Mouse (Mus musculus): Measurements from ENCODE around the gene Mageh1. TPM values are rescaled to one million over a fixed set of nuclear protein-coding genes. Genes with fewer than 3 reads are reported as not detected.
"Not testable (repeated sequence)": the region's sequence is repeated elsewhere in the genome, so short reads cannot be mapped to it uniquely, and the experiment has no call there.

The Mageh1 gene
- 51.9 and 52.6 TPM in 2 replicates for polyA plus RNA-seq (2015; fragmentation: Nextera tagmentation; extraction: Ambion mirVana)

GRCm38 (mm10) chrX:153037087-153037971, at the start of gene Mageh1:
TSS of gene Mageh1 (minus strand) at chrX:153037575.
- 23% methylated on average over 49 of the region's 49 CpGs for WGBS
- Histone ChIP-seq H3K27ac (peak within 1 kb of the TSS; percentile 92), H3K9me3 (replicated peaks) (no peaks in the 10 kb centered on the region), H3K27me3 (peaks cover 13% of the 10 kb centered on the region), H3K36me3 (no peaks in the 10 kb centered on the region), H3K4me3 (replicated peaks) (peak within 1 kb of the TSS; percentile 57), H3K9ac (peak within 1 kb of the TSS; percentile 53), H3K4me1 (no peaks in the 10 kb centered on the region), H3K4me2 (peak within 1 kb of the TSS; percentile 62)
- ATAC-seq (replicated peaks; ENCODE audit: low FRiP score), result peak; percentile 94

- H3K9me3 ChIP-seq (replicated peaks); H3K9ac ChIP-seq; H3K4me1 ChIP-seq; H3K36me3 ChIP-seq: not testable (repeated sequence)
- WGBS, result 16% methylated on average over 7 of the region's 22 CpGs
- peak overlapping the region; percentile 92 for H3K27ac ChIP-seq
- peak overlapping the region; percentile 62 for H3K4me2 ChIP-seq
- peak overlapping the region; percentile 57 for H3K4me3 ChIP-seq (replicated peaks)
- peak; percentile 82 for ATAC-seq (replicated peaks; ENCODE audit: low FRiP score)
- H3K27me3 ChIP-seq, result peaks cover 15% of the 10 kb centered on the region
Observed at GRCm38 (mm10) chrX:153037972-153038744, 783 bp upstream of the Mageh1 start.

GRCm38 (mm10) chrX:153031547-153031946, 5.8 kb downstream of the Mageh1 start:
- H3K4me1 ChIP-seq; H3K27ac ChIP-seq; H3K9ac ChIP-seq; H3K27me3 ChIP-seq; H3K9me3 ChIP-seq (replicated peaks); H3K4me3 ChIP-seq (replicated peaks); H3K4me2 ChIP-seq; H3K36me3 ChIP-seq; ATAC-seq (replicated peaks; ENCODE audit: low FRiP score): not testable (repeated sequence)

- not testable (repeated sequence) for ATAC-seq (replicated peaks; ENCODE audit: low FRiP score); H3K27me3 ChIP-seq; H3K9me3 ChIP-seq (replicated peaks); H3K27ac ChIP-seq; H3K9ac ChIP-seq; H3K4me3 ChIP-seq (replicated peaks); H3K4me2 ChIP-seq; H3K36me3 ChIP-seq; H3K4me1 ChIP-seq
- 79% methylated on average over 2 of the region's 3 CpGs for WGBS
Observed at GRCm38 (mm10) chrX:153025709-153026108, 11.7 kb downstream of the Mageh1 start.

- not testable (repeated sequence) for ATAC-seq (replicated peaks; ENCODE audit: low FRiP score); H3K4me3 ChIP-seq (replicated peaks); H3K36me3 ChIP-seq; H3K27ac ChIP-seq; H3K9me3 ChIP-seq (replicated peaks); H3K27me3 ChIP-seq; H3K4me2 ChIP-seq; H3K4me1 ChIP-seq; H3K9ac ChIP-seq
- no CpG with 5 or more reads among the region's 3 CpGs for WGBS
Observed at GRCm38 (mm10) chrX:153025255-153025654, 12.1 kb downstream of the Mageh1 start.

GRCm38 (mm10) chrX:153007685-153008047, 29.7 kb downstream of the Mageh1 start:
- Histone ChIP-seq H3K4me1 (0 out of 2 replicates have a peak, but pooled peaks cover 2% of the 10 kb centered on the region), H3K4me2 (peak overlapping the region; percentile 69), H3K36me3 (no peaks in the 10 kb centered on the region), H3K9me3 (replicated peaks) (no peaks in the 10 kb centered on the region), H3K4me3 (replicated peaks) (peak overlapping the region; percentile 63), H3K27me3 (peaks cover 28% of the 10 kb centered on the region), H3K27ac (no peak overlapping the region), H3K9ac (peak overlapping the region; percentile 38; the same call in 1 of the 2 replicates)
- 37% methylated on average over 9 of the region's 9 CpGs for WGBS
- 0 out of 2 replicates have a peak, but pooled peaks have one; percentile 6 for ATAC-seq (replicated peaks; ENCODE audit: low FRiP score)

- WGBS, result 23% methylated on average over 57 of the region's 58 CpGs
- ATAC-seq (replicated peaks; ENCODE audit: low FRiP score), result peak; percentile 91
- Histone ChIP-seq H3K9ac (peak overlapping the region; percentile 38), H3K27ac (peak overlapping the region; percentile 64), H3K4me2 (peak overlapping the region; percentile 69), H3K27me3 (peaks cover 23% of the 10 kb centered on the region; the same call in 1 of the 2 replicates), H3K9me3 (replicated peaks) (no peaks in the 10 kb centered on the region), H3K4me3 (replicated peaks) (peak overlapping the region; percentile 63), H3K36me3 (no peaks in the 10 kb centered on the region), H3K4me1 (0 out of 2 replicates have a peak, but pooled peaks cover 2% of the 10 kb centered on the region)
Observed at GRCm38 (mm10) chrX:153007021-153007684, 30.2 kb downstream of the Mageh1 start.

- no peaks in the 10 kb centered on the region for H3K9me3 ChIP-seq (replicated peaks)
- H3K4me2 ChIP-seq, result peak within 1 kb of the TSS; percentile 69
- WGBS, result 11% methylated on average over 23 of the region's 23 CpGs
- H3K27ac ChIP-seq, result peak within 1 kb of the TSS; percentile 64
- peak within 1 kb of the TSS; percentile 38 for H3K9ac ChIP-seq
- peaks cover 16% of the 10 kb centered on the region; the same call in 1 of the 2 replicates for H3K27me3 ChIP-seq
- H3K4me1 ChIP-seq, result 0 out of 2 replicates have a peak, but pooled peaks cover 2% of the 10 kb centered on the region
- no peaks in the 10 kb centered on the region for H3K36me3 ChIP-seq
- ATAC-seq (replicated peaks; ENCODE audit: low FRiP score), result peak; percentile 76
- peak within 1 kb of the TSS; percentile 63 for H3K4me3 ChIP-seq (replicated peaks)
Observed at GRCm38 (mm10) chrX:153006387-153006841, 31.0 kb downstream of the Mageh1 start, which contains the start of gene Usp51. TSS of gene Usp51 (plus strand) at chrX:153006469.

- H3K27me3 ChIP-seq; H3K27ac ChIP-seq; H3K4me1 ChIP-seq; H3K36me3 ChIP-seq; H3K4me2 ChIP-seq; H3K9me3 ChIP-seq (replicated peaks); H3K9ac ChIP-seq; H3K4me3 ChIP-seq (replicated peaks); ATAC-seq (replicated peaks; ENCODE audit: low FRiP score): not testable (repeated sequence)
- no CpG with 5 or more reads among the region's 3 CpGs for WGBS
Observed at GRCm38 (mm10) chrX:152996105-152996504, 41.3 kb downstream of the Mageh1 start.

- not testable (repeated sequence) for H3K36me3 ChIP-seq, H3K4me1 ChIP-seq, H3K27me3 ChIP-seq
Observed at GRCm38 (mm10) chrX:152989852-152990251, 47.5 kb downstream of the Mageh1 start.

More at GRCm38 (mm10) chrX:152989852-152990251, 47.5 kb downstream of the Mageh1 start:
- H3K27ac ChIP-seq; ATAC-seq (replicated peaks; ENCODE audit: low FRiP score); H3K4me2 ChIP-seq; H3K9me3 ChIP-seq (replicated peaks); H3K4me3 ChIP-seq (replicated peaks); H3K9ac ChIP-seq: not testable (repeated sequence)
